Mouse (Mus musculus): ENCODE measurements around the gene Gmds. TPM values are rescaled to one million over a fixed set of nuclear protein-coding genes. Genes with fewer than 3 reads are reported as not detected.

The Gmds gene
- total RNA-seq (2021) = 1 to 10 TPM; 8.6 to 8.8 TPM

- intact Hi-C loops (cut with DNase I) = no loop called here
- DNase-seq = peak; percentile 94 to 96
Measured at GRCm38 (mm10) chr13:32338513-32339365, at the start of gene Gmds. Gmds (minus strand) TSS chr13:32338740.

DNA sequence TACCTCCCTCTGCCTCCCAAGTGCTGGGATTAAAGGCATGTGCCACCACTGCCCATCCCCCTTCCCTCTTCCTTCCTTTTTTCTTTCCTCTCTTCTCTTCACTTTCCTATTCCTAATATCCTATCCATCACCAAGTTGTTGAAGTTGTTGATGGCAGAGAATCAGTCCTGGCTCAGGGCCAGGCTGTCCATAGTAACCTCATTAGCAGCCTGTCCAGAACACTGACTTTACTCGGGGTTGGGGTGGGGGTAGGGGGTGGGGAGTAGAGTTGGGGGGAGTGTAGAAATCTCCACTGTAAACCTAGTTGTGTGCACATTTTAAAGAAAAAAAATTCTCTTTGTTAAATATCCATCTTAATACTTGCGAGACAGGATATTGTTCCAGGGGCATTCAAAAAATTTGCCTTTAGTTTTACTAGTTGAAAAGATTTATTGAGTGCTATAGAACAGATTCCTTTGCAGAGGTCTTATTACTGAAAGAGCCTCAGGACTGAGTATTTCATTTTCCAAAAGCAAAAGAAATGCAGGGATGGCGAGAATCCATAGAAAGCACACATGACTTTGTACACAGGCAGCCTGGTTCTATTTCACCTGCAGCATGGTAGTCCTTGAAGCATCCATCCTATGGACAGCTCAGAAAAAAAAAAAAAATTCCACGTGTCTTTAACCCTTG is 47.0 kb upstream of the Gmds start:
- intact Hi-C loops (cut with DNase I) = no loop called here
- no peak for DNase-seq

DNA sequence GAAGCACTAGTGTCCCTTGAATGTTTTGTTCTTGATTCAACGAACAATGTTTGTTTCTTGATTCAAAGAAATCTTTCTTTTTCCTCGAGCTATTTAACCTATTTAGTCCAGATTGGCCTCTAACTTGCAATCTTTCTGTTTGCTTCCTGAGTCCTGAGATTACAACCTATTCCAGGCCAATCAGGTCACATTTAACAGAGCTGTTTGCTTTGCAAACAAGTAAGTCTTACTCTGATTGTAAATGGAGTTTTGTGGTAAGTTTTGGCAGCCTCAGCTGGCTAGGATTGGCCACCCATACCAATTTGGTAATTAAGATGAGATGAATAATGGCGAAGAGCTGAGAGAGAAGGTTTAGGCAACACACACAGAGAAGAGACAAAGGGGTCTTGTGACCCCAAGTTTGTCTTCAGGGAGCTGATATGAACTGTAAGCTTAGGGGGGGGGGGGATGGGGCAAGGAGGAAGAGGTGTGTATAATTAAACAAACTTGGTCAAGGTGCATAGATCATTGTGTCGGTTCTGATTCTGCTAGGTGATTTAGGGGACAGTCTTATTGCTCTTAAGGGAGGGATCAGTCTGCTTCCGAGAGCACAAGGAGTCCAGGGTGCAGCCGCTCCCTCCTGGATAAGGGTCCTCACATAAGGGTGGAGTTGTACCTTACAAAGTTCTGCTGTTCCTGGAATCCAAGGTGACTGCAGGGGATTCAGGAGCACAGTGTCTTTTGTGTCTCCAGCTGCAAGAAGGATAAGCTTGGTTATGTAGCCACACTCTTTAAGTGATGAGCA is 43.9 kb upstream of the Gmds start:
- intact Hi-C loops (cut with DNase I) = no loop called here
- DNase-seq = no peak

DNA sequence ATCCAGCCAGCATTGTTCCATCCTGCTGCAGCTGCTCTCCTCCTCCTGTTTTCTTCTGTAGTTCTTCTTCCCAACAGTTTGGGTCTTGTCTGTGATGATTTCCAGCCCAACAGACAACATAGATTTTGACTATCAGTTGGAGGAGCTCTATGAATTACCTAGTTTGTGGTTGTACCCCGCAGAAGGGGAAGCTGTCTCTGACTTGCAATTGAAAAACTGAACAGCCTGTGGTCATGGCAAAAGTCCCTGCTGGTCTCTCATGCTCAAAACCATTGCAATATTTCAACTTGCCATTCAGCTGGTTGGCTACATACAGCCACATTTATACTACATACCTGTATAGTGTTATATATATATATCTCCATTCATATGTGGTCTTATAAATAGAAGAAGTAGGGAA is 40.1 kb upstream of the Gmds start:
- DNase-seq = no peak
- intact Hi-C loops (cut with DNase I) = no loop called here

DNA sequence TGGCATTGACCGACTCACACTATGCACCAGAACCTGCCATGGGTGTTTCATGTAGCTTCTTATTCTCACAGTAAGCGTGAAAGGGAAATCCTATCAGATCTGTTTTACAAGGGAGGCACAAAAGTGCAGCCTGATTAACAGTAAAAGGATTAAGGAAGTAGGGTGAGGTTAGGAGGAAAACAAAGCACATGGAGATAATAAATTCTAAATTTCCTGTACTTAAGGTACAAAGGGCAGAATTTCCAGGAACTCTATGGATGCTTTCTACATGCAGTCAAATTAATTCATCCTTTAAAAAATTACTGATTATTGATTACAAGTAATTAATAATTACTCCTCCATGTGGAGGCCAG is 34.0 kb upstream of the Gmds start:
- DNase-seq = no peak
- intact Hi-C loops (cut with DNase I) = no loop called here

GRCm38 (mm10) chr13:32371874-32372530 is 33.5 kb upstream of the Gmds start:
- no peak for DNase-seq
- intact Hi-C loops (cut with DNase I) = no loop called here

- peak; percentile 10 to 11 for DNase-seq
- intact Hi-C loops (cut with DNase I) = no loop called here
Measured at GRCm38 (mm10) chr13:32370751-32371150, 32.2 kb upstream of the Gmds start.

GRCm38 (mm10) chr13:32370135-32370534 is 31.6 kb upstream of the Gmds start:
- intact Hi-C loops (cut with DNase I) = no loop called here
- no peak for DNase-seq

DNA sequence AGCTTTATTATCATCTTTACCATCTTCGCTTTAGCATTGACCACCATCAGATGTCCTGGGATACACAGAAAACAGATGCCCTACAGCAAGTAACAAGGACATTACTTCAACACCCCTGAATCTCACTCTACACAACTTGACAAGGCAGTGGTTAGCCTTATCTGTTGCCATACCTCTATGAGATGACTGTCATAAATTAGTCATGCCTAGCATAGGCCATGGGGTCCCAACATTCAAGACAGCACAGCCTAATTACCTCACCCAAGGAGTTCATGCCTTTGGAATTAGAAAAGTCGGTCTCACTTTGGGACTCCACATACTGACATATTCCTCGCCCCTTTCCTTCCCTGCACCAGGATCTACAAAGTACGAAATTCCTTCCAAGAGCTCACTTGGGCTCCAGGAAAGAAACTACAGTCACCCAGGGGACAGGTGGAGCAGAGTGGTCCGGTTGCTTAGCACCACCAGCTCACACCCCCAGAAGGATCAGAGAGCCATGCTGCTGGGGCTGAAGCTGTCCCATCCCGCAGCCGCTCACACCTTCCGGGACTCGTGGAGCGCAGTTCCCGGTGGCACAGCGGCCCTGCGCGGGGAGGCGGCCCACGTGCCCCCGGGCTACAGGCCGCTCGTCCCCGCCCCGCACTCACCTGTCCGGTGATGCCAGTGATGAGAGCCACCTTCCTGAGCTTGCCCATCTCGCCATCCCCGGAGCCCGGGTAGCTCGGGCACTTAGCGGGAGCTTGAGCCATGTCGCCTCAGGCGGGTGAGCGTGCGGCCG is 616 bp downstream of the Gmds start:
- DNase-seq = no peak
- intact Hi-C loops (cut with DNase I) = no loop called here

GRCm38 (mm10) chr13:32318309-32318708 is 20.2 kb downstream of the Gmds start:
- no peak for DNase-seq
- intact Hi-C loops (cut with DNase I) = loop anchor here (10.0 kb wide), 1 partner anchor 346 kb away; no protein-coding TSS in a partner anchor

DNA sequence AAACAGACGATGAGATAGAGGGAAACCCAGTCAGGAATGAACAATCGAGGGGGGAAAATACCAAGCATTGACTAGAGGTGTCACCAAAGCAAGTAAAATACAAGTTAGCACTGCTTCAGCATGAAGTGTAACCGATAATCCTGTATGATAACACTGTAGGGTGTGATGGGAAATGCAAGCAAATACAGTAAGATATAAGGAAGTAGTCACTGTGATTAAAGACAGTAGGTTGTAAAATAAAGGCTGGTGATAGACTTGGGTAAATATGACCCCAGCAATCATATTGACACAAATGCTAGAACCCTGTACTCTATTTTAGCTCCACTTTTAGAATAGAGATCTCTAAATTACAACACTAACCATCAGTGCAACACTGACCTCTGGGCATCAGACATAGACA is 21.2 kb downstream of the Gmds start:
- no peak for DNase-seq
- intact Hi-C loops (cut with DNase I) = loop anchor here (10.0 kb wide), 1 partner anchor 347 kb away; no protein-coding TSS in a partner anchor

GRCm38 (mm10) chr13:32312663-32313062 is 25.9 kb downstream of the Gmds start:
- peak; percentile 64 to 72 for DNase-seq
- intact Hi-C loops (cut with DNase I) = loop anchor here (1.0 to 10.0 kb wide), 3 partner anchors 99 to 352 kb away; no protein-coding TSS in a partner anchor

GRCm38 (mm10) chr13:32311476-32311875 is 27.1 kb downstream of the Gmds start:
- DNase-seq = no peak
- intact Hi-C loops (cut with DNase I) = loop anchor here (10.0 kb wide), 1 partner anchor 353 kb away; no protein-coding TSS in a partner anchor

DNA sequence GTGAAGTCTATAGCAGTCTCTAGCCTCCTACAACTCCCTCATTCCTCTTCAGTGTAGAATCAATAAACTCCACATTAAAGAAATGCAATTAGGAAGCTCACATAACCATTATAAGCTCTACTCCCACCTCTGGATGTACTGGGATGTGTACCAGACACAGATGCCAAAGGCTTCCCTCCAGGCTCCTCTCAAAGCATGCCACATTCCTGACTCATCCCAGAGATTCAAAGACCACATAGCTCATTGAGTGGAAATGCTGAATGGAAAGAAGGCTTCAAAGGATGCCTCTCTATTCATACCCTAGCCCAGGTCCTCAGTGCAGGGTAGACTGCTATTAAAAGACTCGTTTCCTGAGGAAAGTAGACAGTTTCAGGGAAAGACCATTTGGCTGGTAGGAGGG is 40.1 kb downstream of the Gmds start:
- intact Hi-C loops (cut with DNase I) = loop anchor here (5.0 kb wide), 2 partner anchors 114 to 384 kb away; no protein-coding TSS in a partner anchor
- no peak for DNase-seq

DNA sequence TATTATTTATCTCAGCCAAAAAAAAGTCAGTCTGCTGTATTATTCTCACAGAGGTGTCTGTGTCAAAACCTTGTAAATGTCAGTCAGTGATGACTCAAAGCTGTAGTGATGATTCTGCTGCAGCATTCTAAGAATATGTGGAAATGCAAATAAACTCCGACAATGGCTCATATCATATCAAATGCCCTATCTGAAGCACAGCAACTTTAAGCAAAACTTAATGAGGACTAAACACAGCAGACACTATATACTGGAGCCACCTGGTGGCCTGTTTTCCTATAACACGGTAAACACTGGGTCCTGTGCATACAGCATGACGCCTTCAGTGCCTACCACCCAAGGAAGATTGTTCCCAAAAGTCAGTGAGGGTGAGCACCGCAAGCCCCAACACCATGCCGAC is 41.1 kb downstream of the Gmds start:
- peak; percentile 59 to 62 for DNase-seq
- intact Hi-C loops (cut with DNase I) = loop anchor here (1.0 to 5.0 kb wide), 5 partner anchors 83 to 505 kb away; no protein-coding TSS in a partner anchor

GRCm38 (mm10) chr13:32294416-32295195 is 43.9 kb downstream of the Gmds start:
- intact Hi-C loops (cut with DNase I) = loop anchor here (5.0 kb wide), 2 partner anchors 118 to 388 kb away; no protein-coding TSS in a partner anchor
- DNase-seq = no peak

- DNase-seq = no peak
- intact Hi-C loops (cut with DNase I) = no loop called here
Measured at GRCm38 (mm10) chr13:32272937-32273496, 65.5 kb downstream of the Gmds start.

- intact Hi-C loops (cut with DNase I) = no loop called here
- no peak for DNase-seq
Measured at GRCm38 (mm10) chr13:32269757-32270156, 68.8 kb downstream of the Gmds start.
